Mouse (Mus musculus): Measurements from ENCODE around the gene Gtf2f2.

DNA sequence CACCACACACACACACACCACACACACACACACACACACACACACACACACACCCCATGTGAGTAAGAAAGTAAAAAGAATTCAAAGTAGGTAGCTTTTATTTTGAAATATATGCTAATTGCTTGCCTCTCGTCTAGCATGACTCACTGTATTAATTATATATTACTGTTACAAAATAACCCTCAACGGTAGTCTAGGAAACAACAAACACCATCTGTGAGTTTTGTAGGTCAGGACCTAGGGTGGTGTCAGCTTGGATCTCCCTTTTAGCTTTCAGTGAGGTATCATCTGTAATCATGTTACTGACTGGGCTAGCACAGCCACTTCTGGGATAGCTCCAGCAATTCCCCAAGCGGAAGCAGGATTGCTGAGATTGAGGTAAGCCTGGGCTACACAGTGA lies 133.4 kb downstream of the Gtf2f2 start:
- TF ChIP-seq CTCF (conservative IDR thresholded peaks at IDR 0.05 in 1 of 2, IDR thresholded peaks at IDR 0.05 in 1 of 2; ENCODE audit: low read depth in 2 of 2, low read length in 2 of 2), result no peak
- no peak for TF ChIP-seq TCF12 (IDR thresholded peaks at IDR 0.05; ENCODE audit: low read depth, low read length)
- no peak for TF ChIP-seq USF1 (IDR thresholded peaks at IDR 0.05; ENCODE audit: low read depth, low read length)
- TF ChIP-seq POLR2A (IDR thresholded peaks at IDR 0.05; ENCODE audit: low read depth, low read length), result no peak
- no peak for TF ChIP-seq MAZ (IDR thresholded peaks at IDR 0.05; ENCODE audit: low read depth, low read length)
- TF ChIP-seq BHLHE40 (IDR thresholded peaks at IDR 0.05; ENCODE audit: low read depth, low read length), result no peak
- TF ChIP-seq EP300 (IDR thresholded peaks at IDR 0.05; ENCODE audit: low read length), result no peak
- no peak for TF ChIP-seq PAX5 (IDR thresholded peaks at IDR 0.05; ENCODE audit: low read length)
